Mouse (Mus musculus): ENCODE data around the gene Gal3st2b.
"Not testable (repeated sequence)": the region's sequence is repeated elsewhere in the genome, so short reads cannot be mapped to it uniquely, and the experiment has no call there.

Gal3st2b gene

GRCm38 (mm10) chr1:93918011-93918410 is at the start of gene Gal3st2b:
Gene Gal3st2b, plus strand, starts transcription at chr1:93918311.
- not testable (repeated sequence) for DNase-seq

- not testable (repeated sequence) for DNase-seq
These were observed 46.5 kb upstream of the Gal3st2b start for GRCm38 (mm10) chr1:93871594-93872105.

GRCm38 (mm10) chr1:93874405-93874804 is 43.7 kb upstream of the Gal3st2b start:
- DNase-seq: not testable (repeated sequence)

- DNase-seq: not testable (repeated sequence)
These were observed 36.3 kb upstream of the Gal3st2b start for GRCm38 (mm10) chr1:93881778-93882177.

- DNase-seq: not testable (repeated sequence)
These were observed 27.2 kb upstream of the Gal3st2b start for GRCm38 (mm10) chr1:93890936-93891335.

- DNase-seq: not testable (repeated sequence)
These were observed 20.7 kb upstream of the Gal3st2b start for GRCm38 (mm10) chr1:93897395-93897794.

GRCm38 (mm10) chr1:93901291-93901690 is 16.8 kb upstream of the Gal3st2b start:
- DNase-seq: not testable (repeated sequence)

- DNase-seq: not testable (repeated sequence)
These were observed 11.4 kb upstream of the Gal3st2b start for GRCm38 (mm10) chr1:93906690-93907089.

- DNase-seq: not testable (repeated sequence)
These were observed 9.0 kb upstream of the Gal3st2b start for GRCm38 (mm10) chr1:93908977-93909586.

- DNase-seq: not testable (repeated sequence)
These were observed 6.2 kb upstream of the Gal3st2b start for GRCm38 (mm10) chr1:93911877-93912276.

GRCm38 (mm10) chr1:93917160-93917559 is 951 bp upstream of the Gal3st2b start:
- DNase-seq: not testable (repeated sequence)

- DNase-seq: not testable (repeated sequence)
These were observed 664 bp downstream of the Gal3st2b start for GRCm38 (mm10) chr1:93918775-93919174.

GRCm38 (mm10) chr1:93919321-93919720 is 1.2 kb downstream of the Gal3st2b start:
- DNase-seq: not testable (repeated sequence)

GRCm38 (mm10) chr1:93922609-93923008 is 4.5 kb downstream of the Gal3st2b start:
- DNase-seq: not testable (repeated sequence)

- DNase-seq: not testable (repeated sequence)
These were observed 5.0 kb downstream of the Gal3st2b start for GRCm38 (mm10) chr1:93923098-93923497.

- DNase-seq: not testable (repeated sequence)
These were observed 17.3 kb downstream of the Gal3st2b start for GRCm38 (mm10) chr1:93935378-93935777.

- DNase-seq: not testable (repeated sequence)
These were observed 19.7 kb downstream of the Gal3st2b start for GRCm38 (mm10) chr1:93937807-93938206.

- DNase-seq: not testable (repeated sequence)
These were observed 20.3 kb downstream of the Gal3st2b start for GRCm38 (mm10) chr1:93938415-93938814.

- not testable (repeated sequence) for DNase-seq
These were observed 31.0 kb downstream of the Gal3st2b start for GRCm38 (mm10) chr1:93949087-93949486.

GRCm38 (mm10) chr1:93966489-93966888 is 48.4 kb downstream of the Gal3st2b start:
- DNase-seq: not testable (repeated sequence)

GRCm38 (mm10) chr1:93970380-93970779 is 52.3 kb downstream of the Gal3st2b start:
- not testable (repeated sequence) for DNase-seq

GRCm38 (mm10) chr1:93970797-93971196 is 52.7 kb downstream of the Gal3st2b start:
- DNase-seq: not testable (repeated sequence)

GRCm38 (mm10) chr1:93975764-93976163 is 57.7 kb downstream of the Gal3st2b start:
- not testable (repeated sequence) for DNase-seq

GRCm38 (mm10) chr1:93978287-93978686 is 60.2 kb downstream of the Gal3st2b start:
- DNase-seq: not testable (repeated sequence)

All from right cerebral cortex, postnatal 4 days (tissue).